Mouse (Mus musculus): Measurements from ENCODE around the gene Plekha4.
"Not testable (repeated sequence)": the region's sequence is repeated elsewhere in the genome, so short reads cannot be mapped to it uniquely, and the experiment has no call there.

DNA sequence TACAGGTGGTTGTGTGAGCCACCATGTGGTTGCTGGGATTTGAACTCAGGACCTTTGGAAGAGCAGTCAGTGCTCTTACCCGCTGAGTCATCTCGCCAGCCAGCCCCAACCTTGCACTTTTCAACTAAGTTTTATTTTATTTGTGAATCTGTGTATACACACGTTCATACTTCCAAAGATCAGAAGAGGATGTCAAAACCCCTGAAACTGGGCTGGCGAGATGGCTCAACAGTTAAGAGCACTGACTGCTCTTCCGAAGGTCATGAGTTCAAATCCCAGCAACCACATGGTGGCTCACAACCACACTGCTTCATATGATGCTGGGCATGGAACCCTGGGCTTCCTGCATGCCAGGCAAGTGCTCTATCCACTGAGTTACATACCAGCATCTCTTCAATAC, 41.1 kb upstream of the Plekha4 start:
- not testable (repeated sequence) for TF ChIP-seq POLR2A, CTCF (IDR thresholded peaks at IDR 0.05; ENCODE audit: insufficient read depth, low read depth, low read length)

All from olfactory bulb, adult 2 months (tissue).